Mouse (Mus musculus) kidney, embryonic 14.5 days (tissue): ENCODE data around the gene H2-Q10. TPM values are rescaled to one million over a fixed set of nuclear protein-coding genes. Genes with fewer than 3 reads are reported as not detected.
"Not testable (repeated sequence)": the region's sequence is repeated elsewhere in the genome, so short reads cannot be mapped to it uniquely, and the experiment has no call there.

ENCODE experiments used
- ATAC-seq: fragments of 200-750 bp; cut with Nextera tagmentation; 2 replicates; pipeline ENCODE4 v1.8.0; 2017; ENCODE audit warnings: moderate number of reproducible peaks, mild to moderate bottlenecking, moderate TSS enrichment, moderate library complexity; ENCODE audit not compliant: low FRiP score, low TSS enrichment
- H3K27ac ChIP-seq: fragments of 300-500 bp; sonication (generic); 2 replicates; pipeline ENCODE4 v1.5.1; 2014; ENCODE audit warnings: low read depth, mild to moderate bottlenecking, low read length, moderate library complexity, mixed read lengths
- H3K27me3 ChIP-seq: fragments of 300-500 bp; sonication (generic); 2 replicates; pipeline ENCODE4 v1.6.1; 2014; ENCODE audit warnings: mild to moderate bottlenecking, low read length; ENCODE audit not compliant: control insufficient read depth, insufficient read depth
- H3K36me3 ChIP-seq: fragments of 300-500 bp; sonication (generic); 2 replicates; pipeline ENCODE4 v1.6.1; 2014; ENCODE audit warnings: low read length, mixed read lengths; ENCODE audit not compliant: control insufficient read depth, insufficient read depth
- H3K4me1 ChIP-seq: fragments of 300-500 bp; sonication (generic); 2 replicates; pipeline ENCODE4 v1.6.1; 2014; ENCODE audit warnings: low read length, mixed read lengths; ENCODE audit not compliant: control insufficient read depth, insufficient read depth
- H3K4me2 ChIP-seq: fragments of 300-500 bp; sonication (generic); replicated peaks from 2 replicates; pipeline ENCODE4 v1.6.1; 2014; ENCODE audit warnings: low read depth, mild to moderate bottlenecking, low read length
- H3K4me3 ChIP-seq: fragments of 300-500 bp; sonication (generic); 2 replicates; pipeline ENCODE4 v1.5.1; 2014; ENCODE audit warnings: mild to moderate bottlenecking, low read length
- H3K9ac ChIP-seq: fragments of 300-500 bp; sonication (generic); 2 replicates; pipeline ENCODE4 v1.6.1; 2014; ENCODE audit warnings: low read depth, mild to moderate bottlenecking, low read length, moderate library complexity
- H3K9me3 ChIP-seq: fragments of 300-500 bp; sonication (generic); 2 replicates; pipeline ENCODE4 v1.6.1; 2016; ENCODE audit warnings: low read length; ENCODE audit not compliant: control insufficient read depth
- WGBS: fragments of 180-500 bp; shearing (Covaris S2); extraction: QIAGEN DNeasy Blood & Tissue Kit; methylation state at CpG from one replicate; pipeline ENCODE4 v1.1.7; 2014; 5-methylcytosine and 5-hydroxymethylcytosine counted together
- polyA plus RNA-seq: library from polyadenylated mRNA; unstranded; fragments of >200 nt; fragmentation: Nextera tagmentation; extraction: Ambion mirVana; gene quantifications from 2 replicates; pipeline ENCODE4 v1.2.1, GENCODE M21; 2014

The H2-Q10 gene
- polyA plus RNA-seq = 0.26 and 0.39 TPM in 2 replicates

GRCm38 (mm10) chr17:35469842-35470751 lies at the start of gene H2-Q10:
TSS of gene H2-Q10 (plus strand) at chr17:35470089.
- Histone ChIP-seq H3K9me3 (no peaks in the 10 kb centered on the region), H3K27ac (no peak within 1 kb of the TSS), H3K4me1 (0 out of 2 replicates have a peak, but pooled peaks cover 4% of the 10 kb centered on the region), H3K36me3 (no peaks in the 10 kb centered on the region), H3K9ac (peak within 1 kb of the TSS; percentile 37; the same call in 1 of the 2 replicates), H3K4me2 (peak within 1 kb of the TSS; percentile 84), H3K27me3 (peaks cover 25% of the 10 kb centered on the region), H3K4me3 (peak within 1 kb of the TSS; percentile 40)
- WGBS = 1% methylated on average over 76 of the region's 80 CpGs
- peak; percentile 71 for ATAC-seq

DNA sequence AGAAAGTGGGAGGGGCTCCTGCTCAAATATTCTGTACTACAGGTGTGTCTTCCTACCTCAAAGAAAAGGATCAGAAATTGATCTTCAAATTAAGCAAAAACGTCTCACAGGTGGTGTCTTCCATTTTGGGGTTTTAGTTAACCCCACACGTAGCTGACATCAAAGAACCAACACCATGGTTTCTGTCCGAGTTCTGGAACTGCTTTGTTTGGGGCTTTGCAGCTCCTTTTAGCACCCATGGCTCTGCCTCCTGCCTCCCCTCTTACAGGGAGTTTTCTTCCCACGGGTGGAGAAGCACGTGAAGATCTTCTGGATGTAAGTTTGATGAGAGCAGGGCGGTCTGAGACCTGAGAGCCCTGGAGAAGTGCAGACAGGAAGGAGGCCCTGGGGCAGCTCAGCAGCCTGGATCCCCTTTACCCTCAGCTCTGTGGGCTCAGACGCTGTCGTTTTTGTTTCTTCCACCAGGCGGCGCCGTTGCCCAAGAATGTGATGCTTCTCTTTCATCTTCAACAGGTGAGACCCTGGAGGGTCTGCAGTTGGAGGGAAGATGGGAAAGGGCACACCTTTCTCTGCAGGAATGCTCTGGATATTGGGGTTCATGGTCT lies 49.6 kb upstream of the H2-Q10 start:
- ATAC-seq, H3K4me2 ChIP-seq, H3K27ac ChIP-seq, H3K36me3 ChIP-seq, H3K4me3 ChIP-seq, H3K27me3 ChIP-seq, H3K4me1 ChIP-seq, H3K9ac ChIP-seq, H3K9me3 ChIP-seq: not testable (repeated sequence)
- WGBS = 15% methylated on average over 11 of the region's 11 CpGs

GRCm38 (mm10) chr17:35421331-35421730 lies 48.6 kb upstream of the H2-Q10 start:
- H3K4me3 ChIP-seq, H3K36me3 ChIP-seq, H3K9ac ChIP-seq, H3K4me1 ChIP-seq, H3K9me3 ChIP-seq, H3K4me2 ChIP-seq, ATAC-seq, H3K27ac ChIP-seq: not testable (repeated sequence)
- 90% methylated on average over 4 of the region's 4 CpGs for WGBS
- peaks cover 17% of the 10 kb centered on the region for H3K27me3 ChIP-seq

DNA sequence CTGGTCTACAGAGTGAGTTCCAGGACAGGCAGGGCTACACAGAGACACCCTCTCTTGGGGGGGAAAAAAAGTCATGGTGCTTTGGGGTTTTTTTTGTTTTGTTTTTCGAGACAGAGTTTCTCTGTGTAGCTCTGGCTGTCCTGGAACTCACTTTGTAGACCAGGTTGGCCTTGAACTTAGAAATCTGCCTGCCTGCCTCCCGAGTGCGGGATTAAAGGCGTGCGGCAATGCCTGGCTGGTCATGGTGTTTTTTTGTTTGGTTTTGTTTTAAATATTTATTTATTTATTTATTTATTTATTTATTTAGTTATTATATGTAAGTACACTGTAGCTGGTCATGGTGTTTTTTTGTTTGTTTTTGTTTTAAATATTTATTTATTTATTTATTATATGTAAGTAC lies 47.5 kb upstream of the H2-Q10 start:
- not testable (repeated sequence) for H3K9me3 ChIP-seq

GRCm38 (mm10) chr17:35423131-35423810 lies 46.6 kb upstream of the H2-Q10 start:
- WGBS = 66% methylated on average over 3 of the region's 3 CpGs
- ATAC-seq, H3K9ac ChIP-seq, H3K36me3 ChIP-seq, H3K4me2 ChIP-seq, H3K4me1 ChIP-seq, H3K4me3 ChIP-seq, H3K9me3 ChIP-seq, H3K27ac ChIP-seq: not testable (repeated sequence)
- peaks cover 17% of the 10 kb centered on the region for H3K27me3 ChIP-seq

More for the DNA sequence above, 47.5 kb upstream of the H2-Q10 start:
- H3K9ac ChIP-seq, H3K4me1 ChIP-seq, H3K27ac ChIP-seq, H3K4me3 ChIP-seq, H3K36me3 ChIP-seq, ATAC-seq, H3K4me2 ChIP-seq: not testable (repeated sequence)
- WGBS = 91% methylated on average over 5 of the region's 5 CpGs
- H3K27me3 ChIP-seq = peaks cover 17% of the 10 kb centered on the region

DNA sequence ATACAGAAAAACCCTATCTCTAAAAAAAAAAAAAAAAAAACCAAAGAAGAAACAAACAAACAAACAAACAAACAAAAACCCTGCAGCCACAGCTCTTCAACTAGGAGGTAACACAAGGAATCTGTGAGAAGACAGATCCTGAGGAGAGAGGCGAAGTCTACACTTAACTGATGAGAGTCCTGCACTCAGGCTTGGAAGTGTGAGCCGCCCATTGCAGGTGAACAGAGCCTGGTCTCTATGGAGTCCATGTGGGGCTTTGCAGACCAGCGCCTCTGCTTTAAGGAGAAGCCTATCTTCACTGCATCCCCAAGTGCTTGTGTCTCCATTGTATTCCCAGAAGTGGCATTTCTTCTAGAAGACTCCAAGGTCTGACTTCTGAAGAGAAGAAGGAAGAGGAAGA lies 45.8 kb upstream of the H2-Q10 start:
- H3K27ac ChIP-seq = not testable (repeated sequence)

DNA sequence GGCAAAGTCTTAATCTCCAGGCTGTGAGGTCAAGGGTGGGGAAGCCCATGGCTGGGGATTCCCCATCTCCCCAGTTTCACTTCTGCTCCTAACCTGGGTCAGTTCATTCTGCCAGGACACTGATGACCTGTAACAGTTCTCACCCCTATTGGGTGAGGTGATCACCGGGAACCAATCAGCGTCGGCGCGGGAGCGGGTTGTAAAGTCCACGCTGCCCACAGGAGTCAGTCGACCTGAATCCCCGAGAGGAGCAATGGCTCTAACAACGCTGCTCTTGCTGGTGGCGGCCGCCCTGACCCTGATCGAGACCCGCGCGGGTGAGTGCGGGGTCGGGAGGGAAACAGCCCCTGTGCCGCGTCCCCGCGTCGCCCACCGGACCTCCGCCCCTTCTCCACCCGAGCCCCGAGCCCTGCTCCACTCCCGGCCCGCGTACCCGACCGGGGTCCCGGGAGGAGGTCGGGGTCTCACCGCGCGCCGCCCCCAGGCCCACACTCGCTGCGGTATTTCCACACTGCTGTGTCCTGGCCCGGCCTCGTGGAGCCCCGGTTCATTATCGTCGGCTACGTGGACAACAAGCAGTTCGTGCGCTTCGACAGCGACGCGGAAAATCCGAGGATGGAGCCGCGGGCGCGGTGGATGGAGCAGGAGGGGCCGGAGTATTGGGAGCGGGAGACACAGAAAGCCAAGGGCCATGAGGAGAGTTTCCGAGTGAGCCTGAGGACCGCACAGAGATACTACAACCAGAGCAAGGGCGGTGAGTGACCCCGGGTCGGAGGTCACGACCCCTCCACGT lies 45.1 kb upstream of the H2-Q10 start, which contains the start of gene H2-Q6:
Gene H2-Q6, plus strand, starts transcription at position 227 of the 793 bp plus-strand sequence.
- Histone ChIP-seq H3K4me3 (peak within 1 kb of the TSS; percentile 40), H3K4me2 (peak within 1 kb of the TSS; percentile 61), H3K9ac (peak within 1 kb of the TSS; percentile 37; the same call in 1 of the 2 replicates), H3K27me3 (peaks cover 17% of the 10 kb centered on the region)
- H3K9me3 ChIP-seq, H3K4me1 ChIP-seq, H3K27ac ChIP-seq, H3K36me3 ChIP-seq: not testable (repeated sequence)
- peak; percentile 71 for ATAC-seq
- 1% methylated on average over 52 of the region's 66 CpGs for WGBS

More for the DNA sequence above, 45.8 kb upstream of the H2-Q10 start:
- ATAC-seq, H3K4me1 ChIP-seq, H3K4me2 ChIP-seq, H3K9ac ChIP-seq, H3K9me3 ChIP-seq, H3K36me3 ChIP-seq, H3K4me3 ChIP-seq: not testable (repeated sequence)
- H3K27me3 ChIP-seq = peaks cover 17% of the 10 kb centered on the region
- WGBS = 85% methylated on average over 3 of the region's 3 CpGs

GRCm38 (mm10) chr17:35425474-35425873 lies 44.4 kb upstream of the H2-Q10 start:
- not testable (repeated sequence) for H3K4me1 ChIP-seq, H3K9ac ChIP-seq, H3K9me3 ChIP-seq, H3K36me3 ChIP-seq, H3K27ac ChIP-seq
- WGBS = 13% methylated on average over 27 of the region's 28 CpGs
- Histone ChIP-seq H3K4me2 (peak overlapping the region; percentile 61), H3K4me3 (peak overlapping the region; percentile 40; the same call in 1 of the 2 replicates), H3K27me3 (peaks cover 17% of the 10 kb centered on the region)
- peak; percentile 61 for ATAC-seq
